Mouse (Mus musculus) lung, postnatal 14 days (tissue): ENCODE results near the gene Dock10.

Experiments used
- DNase-seq: peaks from one replicate; pipeline ENCODE4 v3.0.0; 2021

Gene Dock10

GRCm38 (mm10) chr1:80451914-80452549 lies 306.3 kb downstream of the Dock10 start:
- no peak for DNase-seq
